Mouse (Mus musculus) testis, postnatal 10 days (tissue): ENCODE results near the gene Wrap53.

Source experiments
- DNase-seq: peaks from one replicate; pipeline ENCODE4 v3.0.0; 2021; ENCODE audit warnings: low spot score

Gene Wrap53

DNA sequence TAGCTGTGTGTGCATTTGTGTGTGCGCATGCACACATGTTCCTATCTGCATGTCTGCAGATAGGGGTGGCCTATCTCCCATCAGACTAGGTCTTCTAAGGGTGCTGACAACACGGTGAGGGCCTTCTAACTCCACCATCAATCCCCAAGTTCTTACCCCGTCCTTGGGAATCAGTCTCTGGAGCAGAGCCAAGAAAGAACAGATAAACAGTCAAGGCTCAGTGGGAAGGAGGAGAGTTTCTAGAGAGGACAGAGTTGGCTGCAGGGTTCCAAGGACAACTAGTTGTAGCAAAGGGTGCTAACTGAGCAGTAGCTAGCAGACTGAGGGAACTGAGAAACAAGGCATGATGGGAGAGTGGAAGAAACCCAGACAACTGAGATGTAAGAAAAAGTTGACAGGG is 21.7 kb upstream of the Wrap53 start:
- no peak for DNase-seq

DNA sequence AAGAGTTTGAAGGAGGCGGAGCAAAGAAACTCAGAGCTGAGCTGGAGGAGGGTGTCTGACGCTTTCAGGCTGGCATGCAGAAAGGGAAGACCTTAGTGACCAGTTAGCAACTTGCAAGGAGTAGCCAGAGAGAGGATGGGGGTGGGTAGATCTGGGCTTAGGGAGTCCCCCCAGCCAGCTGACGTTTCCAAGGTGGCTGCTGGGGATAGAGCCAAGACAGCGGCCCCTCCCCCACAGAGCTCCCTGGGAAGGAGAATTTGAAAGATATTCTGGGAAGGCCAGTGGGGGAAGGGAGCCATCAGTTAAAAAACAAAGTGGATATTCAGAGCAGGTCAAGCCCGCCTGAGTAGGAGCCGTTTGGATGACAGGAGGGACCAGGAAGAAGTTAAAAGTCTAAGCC is 20.0 kb upstream of the Wrap53 start:
- DNase-seq, result peak; percentile 93

DNA sequence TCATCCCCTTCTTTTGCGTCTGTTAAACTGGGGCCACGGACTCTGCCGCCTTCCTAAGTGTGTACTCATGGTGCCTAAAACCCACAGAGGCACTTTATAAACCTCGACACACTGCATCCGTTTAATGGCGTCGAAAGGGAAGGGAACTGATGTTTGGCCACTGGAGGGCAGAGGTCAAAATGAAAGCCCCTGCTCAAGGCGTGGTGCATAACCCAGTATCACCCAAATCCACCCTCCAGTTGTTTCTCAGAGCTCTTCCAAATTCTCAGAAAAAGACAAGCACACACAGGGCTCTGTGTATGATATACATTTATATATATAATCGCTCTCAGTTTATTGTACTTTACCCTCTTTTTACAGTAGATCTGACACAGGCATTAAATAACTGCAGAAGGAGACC is 19.4 kb upstream of the Wrap53 start:
- DNase-seq, result no peak

DNA sequence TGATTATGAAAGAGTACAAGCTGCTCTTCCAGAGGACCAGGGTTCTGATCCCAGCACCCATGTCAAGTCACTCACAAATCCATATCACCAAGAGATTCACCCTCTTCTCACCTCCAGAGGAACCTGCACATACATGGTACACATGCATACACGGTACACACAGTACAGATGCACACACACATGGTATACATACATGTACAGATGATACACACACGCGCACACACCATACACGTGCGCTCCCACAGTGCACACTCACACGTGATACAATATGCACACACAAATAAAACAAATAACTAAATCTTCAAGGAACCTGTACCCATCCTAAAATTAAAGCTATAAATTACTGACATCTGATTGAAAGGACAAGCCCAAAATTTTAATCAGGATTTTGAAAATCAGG is 14.8 kb upstream of the Wrap53 start:
- no peak for DNase-seq

DNA sequence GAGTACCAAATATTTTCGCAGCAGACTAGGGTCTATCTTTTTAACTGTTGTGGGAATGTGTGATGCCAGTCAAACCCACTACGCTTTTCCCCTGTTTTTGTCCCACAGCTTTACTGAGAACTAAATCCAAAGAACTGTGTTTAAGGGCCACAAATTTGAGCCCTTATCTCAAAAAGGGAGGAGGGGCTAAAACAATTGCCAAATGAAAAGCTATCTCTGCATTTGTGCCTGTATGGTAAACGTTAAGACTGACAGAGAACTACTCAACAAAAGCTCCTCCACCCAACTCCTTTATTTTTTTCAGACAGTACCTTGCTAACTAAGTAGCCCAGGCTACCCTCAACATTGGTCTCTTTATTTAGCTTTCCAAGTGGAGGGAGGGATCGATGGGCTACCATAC is 12.7 kb upstream of the Wrap53 start:
- no peak for DNase-seq

DNA sequence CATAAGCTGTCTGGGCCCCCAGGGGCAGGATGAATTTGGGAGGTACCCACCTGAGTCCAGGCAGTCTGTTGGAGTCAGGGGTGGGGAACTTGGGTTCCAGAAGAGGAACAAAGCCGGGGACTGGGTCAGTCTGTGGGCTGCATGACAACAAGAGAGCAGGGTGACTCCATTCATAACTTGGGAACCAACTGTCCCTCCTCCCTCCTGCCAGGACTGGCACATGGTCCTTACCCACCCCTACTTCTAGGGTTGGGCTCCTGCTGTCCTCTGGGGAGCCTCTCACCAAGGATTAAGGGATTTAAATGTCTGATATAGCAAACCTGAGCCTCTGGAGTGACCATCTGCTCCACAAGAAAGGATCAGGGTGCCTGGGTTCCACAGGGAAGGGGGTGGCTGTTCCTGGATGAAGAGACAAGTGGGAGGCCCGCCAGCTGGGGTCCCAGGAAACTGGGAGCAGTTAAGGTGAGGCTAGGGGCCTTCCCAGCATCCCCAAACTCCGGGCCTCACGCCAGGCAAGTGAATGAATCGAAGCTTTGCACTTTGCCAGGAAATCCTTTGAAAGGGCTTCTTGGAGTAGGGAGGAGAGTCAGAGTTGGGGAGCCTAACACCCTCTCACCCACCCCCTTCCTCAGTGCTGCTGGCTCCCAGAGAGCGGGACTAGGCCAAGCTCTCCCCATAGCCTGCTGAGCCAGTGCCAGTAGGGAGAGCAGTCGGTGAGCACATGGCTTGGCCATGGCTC is 12.0 kb upstream of the Wrap53 start:
- no peak for DNase-seq

DNA sequence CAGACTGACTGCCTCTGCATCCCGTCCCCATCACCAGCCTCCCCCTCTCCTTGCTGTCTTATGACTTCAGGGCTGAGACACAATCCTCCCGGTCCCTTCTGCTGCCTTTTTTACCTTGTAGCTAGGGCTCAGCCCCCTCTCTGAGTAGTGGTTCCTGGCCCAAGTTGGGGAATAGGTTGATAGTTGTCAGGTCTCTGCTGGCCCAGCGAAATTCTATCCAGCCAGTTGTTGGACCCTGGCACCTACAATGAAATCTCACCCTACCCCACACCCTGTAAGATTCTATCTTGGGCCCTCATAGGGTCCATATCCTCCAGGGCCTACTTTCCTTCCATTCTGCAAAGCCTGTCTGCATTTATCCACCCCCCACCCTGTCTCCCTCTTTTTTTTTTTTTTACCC is 11.4 kb upstream of the Wrap53 start:
- DNase-seq, result no peak

DNA sequence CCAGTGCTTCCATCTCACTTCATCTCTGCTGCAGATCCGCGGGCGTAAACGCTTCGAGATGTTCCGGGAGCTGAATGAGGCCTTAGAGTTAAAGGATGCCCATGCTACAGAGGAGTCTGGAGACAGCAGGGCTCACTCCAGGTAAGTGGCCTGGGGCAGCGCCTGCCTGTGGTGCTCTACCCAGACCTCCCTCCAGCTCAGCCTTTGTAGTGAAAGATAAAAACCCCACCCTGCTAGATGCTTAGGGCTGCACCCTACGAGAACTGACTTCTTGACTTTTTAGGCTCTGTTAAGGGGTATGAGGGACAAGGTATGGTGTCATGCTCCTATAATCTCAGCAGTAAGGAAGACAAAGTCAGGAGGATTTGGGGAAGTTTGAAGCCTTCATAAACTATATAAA is 10.6 kb upstream of the Wrap53 start:
- no peak for DNase-seq

DNA sequence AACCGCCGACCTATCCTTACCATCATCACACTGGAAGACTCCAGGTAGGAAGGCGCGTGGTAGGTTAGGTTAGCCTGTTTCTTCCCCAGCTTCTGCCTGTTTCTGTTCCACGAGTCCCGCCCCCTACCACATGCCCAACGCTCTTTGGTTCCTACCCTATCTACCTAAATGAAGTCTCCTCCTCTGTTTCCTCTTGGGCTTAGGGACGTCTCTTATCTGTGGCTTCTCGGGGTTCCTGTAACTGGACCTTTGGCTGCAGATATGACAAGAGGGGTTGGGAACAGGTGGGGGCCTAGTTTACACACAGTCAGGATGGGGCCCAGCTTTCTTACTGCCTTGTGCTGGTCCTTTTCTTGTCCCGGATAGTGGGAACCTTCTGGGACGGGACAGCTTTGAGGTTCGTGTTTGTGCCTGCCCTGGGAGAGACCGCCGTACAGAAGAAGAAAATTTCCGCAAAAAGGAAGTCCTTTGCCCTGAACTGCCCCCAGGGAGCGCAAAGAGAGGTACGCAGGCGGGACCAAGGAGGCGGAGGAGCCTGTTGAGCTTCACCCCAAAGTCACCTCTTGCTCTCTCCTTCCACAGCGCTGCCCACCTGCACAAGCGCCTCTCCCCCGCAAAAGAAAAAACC is 9.3 kb upstream of the Wrap53 start:
- DNase-seq, result no peak

DNA sequence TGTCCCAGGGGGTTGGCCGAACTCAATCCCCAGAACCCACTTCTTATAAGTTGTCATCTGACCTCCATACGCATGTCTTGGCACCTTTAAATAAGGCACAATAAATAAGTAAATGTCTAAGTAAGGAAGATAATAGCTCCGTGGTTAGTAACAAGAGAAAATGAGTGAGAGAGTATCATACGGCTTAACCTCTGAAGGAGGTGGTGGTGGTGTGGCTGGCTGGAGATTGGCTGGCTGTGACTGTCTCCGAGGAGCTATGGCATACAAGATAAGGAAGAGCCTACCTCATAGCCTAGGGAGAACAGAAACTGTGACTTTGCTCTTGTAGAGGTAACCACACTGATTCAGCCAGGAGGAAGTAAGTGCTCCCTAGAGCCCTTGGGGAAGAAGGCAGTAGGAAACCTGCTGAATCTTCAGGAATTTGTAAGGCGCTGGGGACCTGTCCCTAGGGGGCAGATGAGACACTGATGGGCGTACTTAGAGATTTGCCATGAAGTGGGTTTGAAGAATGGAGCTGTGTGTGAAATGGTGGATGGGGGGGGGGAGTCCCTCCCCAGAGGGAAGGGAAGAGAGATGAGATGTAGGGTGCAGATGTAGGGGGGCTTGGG is 5.8 kb upstream of the Wrap53 start:
- DNase-seq, result no peak

DNA sequence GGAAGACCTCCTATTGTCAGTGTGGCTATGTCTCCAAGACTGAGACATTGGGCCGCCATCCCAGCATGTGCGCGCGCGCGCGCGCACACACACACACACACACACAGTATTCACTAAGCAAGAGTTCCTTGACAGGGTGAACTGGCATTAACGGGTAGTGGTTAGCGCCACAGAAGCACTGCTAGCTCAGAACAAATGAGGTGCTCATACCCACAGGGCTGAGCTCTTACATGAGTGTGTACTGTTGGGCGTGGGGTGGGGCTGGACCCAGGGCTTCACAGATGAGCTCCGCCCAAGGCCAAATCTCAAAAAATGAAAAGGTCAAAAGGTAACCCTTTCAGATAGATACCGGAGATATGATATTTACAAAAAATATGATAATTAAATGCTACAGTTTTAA is 4.9 kb upstream of the Wrap53 start:
- DNase-seq, result no peak

DNA sequence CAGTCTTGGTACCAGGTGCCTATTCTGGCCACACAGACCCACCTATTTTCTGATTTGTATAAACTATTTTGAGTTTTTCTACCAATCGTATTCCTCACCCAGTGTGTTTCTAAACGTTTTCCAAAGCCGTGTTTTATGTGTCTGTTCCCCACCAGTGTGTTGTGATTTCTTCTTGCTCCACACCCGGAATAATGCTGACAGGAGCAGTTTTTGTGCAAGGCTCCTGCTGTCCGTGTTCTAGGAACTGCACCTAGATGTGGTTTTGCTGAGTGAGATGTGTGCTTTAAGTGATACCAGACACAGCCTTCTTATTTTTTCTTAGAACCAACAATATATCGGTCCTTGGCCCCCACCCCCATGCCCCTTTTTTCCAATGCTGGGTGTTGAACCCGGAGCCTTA is 4.0 kb upstream of the Wrap53 start:
- no peak for DNase-seq

DNA sequence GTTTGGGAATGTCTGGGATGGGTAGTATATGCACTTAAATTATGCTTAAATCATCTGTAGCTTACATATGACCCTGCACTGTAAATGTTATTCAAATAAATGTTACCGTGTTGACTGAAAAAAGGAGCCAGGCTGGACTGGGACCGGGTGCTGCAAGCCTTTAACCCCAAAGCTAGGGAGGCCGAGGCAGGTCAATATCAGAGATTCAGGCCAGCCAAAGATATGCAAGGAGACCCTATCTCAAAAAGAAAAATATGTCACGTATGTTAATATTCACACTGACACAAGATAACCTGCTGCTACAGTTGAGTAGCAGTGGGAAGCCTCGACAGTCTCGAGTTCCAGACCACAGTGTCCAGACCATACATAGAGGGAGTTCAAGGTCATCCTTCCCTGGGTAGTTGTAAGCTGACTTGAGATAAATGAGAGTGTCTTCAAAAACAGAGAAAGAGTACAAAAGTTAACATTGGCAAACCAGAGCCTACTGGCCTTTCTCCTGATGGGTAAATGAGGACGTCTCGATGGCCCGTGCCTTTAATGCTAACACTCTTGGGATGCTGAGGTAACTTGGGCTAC is 2.3 kb upstream of the Wrap53 start:
- no peak for DNase-seq

DNA sequence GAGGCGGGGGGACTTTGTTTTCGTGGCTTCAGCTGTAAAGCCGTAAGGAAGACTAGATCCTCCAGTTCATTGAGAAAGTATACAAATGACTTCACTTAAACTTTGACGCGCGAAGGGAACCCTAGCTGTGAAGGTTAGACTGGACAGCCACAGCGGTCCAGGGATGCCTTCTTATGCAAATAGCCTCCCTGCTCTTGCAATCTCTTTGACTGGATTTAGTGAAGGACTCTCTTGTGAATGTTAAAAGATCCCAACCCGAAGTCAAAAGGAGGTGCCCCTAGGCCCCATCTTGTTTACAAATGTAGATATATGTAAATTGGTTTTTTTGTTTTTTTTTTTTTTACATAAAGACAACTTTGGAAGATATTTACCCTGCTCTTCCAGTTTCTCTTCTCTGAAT is 1.8 kb upstream of the Wrap53 start:
- DNase-seq, result no peak

DNA sequence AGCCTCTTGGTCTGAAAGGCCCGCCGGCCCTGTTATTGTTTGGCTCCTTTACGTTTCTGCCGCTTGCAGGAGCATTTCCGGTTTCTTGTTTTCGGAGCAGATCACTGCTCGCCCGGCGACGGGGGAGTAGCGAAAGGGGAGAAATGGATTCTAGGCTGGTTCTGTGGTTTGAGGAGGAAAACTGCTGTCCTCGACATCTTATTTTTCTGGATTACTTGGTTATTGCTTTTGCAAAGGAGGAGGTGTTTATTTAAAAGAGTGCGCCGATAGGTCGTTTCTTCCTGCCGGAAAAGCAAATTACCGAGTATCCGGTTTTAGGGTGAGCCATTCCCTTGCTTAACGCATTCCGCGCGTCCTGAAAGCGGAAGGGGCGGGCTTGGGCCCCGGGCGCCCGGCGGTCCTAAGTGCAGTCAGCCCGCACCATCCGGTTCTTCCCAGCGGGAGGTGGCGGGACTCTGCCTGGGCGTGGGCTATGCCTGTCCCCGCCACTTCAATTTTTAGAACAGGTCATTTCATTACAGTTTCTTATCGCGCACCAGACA is 1.2 kb upstream of the Wrap53 start:
- peak; percentile 88 for DNase-seq

DNA sequence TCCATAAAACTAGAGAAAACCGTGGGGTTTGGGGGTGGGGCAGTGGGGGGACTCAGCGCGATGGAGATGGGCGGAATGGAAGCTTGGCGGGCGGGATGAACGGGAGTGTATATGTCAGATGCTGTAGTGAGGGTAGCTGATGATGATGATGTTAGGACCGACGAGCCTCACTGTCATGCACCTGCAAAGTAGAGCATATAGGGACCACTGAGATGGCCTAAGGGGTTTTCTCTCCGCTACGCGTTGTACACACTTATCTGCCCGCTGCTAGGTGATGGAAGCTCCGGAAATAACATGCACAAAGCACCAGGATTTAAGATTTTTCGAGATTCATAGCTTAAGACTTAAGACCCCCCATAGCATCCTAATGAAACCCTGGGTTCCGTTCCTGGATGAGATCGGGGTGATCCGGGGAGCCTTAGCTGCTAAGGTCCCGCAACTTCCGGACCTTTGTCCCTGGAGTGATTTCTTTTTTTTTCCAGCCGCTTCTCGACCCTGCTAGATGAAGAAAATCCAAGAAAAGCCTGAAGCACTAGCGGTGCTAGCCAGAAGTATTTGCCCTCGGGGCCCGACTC is 604 bp upstream of the Wrap53 start:
- DNase-seq, result no peak

DNA sequence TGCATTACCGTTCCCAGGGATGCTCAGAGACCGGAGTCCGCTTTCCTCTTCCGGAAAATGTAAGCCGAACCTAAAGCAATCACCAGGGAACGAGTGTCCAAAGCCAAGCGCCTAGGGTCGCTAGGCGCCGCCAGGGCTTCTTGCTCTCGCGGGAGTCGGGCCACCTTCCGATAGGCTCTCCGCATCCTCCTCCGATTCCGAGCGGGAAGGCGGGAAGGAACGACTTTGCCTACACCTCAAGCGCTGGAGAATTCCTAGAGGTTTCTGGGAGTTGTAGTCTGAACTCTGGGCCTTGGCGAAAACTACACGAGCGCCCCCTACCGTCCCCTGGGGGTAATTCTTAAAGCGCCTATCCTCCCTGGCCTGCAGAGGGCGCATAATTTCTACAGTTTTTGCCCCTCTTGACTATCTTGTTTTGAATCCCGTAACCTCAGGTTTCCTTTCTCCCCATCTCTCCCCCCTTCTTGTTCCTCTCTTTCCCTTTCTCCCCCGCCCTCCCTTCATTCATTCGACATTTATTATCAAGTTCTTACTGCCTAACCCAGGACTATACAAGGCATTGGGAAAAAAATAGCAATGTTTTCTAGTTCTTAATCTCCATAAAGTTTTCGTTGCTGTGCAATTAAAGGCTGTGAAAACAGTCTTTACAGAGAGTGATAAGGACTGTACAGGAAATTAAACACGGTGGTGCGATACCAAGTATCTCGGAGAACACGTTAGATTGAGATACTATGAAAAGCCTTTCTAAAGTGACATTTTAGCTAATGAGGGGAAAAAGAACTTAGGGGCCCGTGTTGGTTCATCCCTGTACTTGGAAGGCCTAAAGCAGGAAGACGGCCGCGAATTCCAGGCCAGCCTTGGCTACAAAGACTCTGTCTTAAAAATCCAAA is 682 bp downstream of the Wrap53 start:
- DNase-seq, result peak; percentile 97

DNA sequence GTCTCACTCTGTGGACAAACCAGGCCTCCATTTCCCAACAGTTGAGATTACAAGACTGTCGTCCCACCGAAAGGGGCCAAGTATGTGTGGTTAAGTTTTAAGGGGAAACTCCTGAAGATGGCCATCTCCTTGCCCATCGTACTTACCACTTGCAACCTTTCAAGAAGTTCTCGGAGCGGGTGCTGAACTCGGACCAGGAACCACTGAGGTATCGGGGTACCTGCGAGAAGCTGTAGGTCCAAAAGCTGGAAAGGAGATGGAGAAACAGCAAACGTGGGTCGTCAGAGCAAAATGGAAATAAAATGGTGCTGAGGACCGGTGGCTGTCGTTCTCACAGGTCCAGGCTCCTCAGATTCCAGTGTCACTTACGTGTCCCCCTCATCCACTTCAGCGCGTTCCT is 1.8 kb downstream of the Wrap53 start:
- no peak for DNase-seq

DNA sequence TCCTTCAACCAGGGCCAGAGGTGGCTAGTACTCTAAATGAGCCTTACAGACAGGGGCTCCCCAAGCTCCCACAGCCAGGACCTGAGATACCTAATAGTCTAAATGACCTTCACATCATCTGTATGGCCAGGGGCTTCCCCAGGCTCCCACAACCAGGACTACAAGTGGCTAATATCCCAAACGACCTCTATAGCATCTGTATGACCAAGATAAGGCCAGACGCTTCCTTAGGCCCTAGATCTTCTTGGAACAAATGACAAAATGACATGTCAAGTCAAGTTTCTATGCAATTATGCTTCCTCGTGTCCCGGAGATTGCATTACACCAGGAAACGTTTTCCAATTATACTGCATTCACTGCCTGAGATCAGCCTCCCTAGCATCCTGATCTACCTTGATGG is 3.7 kb downstream of the Wrap53 start:
- DNase-seq, result no peak

DNA sequence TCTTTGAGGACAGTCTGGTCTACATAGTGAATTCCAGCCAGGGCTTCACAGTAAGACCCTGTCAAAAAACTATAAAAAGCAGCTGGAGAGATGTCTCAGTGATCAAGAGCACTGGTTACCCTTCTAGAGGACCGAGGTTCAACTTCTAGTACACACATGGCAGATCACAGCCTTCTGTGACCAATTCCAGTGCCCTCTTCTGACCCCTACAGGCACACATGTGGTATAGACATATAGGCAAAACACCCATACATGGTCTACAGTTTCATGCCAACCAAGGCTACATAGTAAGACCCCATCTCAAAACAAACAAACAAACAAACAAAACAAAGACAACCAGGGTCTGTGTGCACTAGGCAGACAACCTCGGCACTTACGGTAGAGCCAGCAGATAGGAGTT is 4.8 kb downstream of the Wrap53 start:
- no peak for DNase-seq

DNA sequence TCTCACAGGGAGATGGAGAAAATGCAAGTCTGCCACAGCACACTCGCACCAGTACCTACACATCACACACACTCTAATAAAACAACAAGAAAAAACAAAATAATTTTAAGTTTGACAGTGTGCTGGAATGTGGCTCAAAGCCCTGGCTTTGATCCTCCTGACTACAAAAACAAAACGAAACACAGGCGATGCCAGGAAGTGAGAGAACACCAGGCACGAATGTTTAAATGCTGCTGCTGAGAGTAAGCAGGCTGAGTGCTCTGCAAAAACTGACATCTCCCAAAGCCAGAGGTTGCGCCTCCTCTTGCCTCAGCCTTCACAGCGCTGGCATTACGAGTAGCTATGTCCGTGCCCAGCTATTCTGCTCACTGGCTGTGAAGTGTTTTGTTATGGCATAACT is 14.9 kb downstream of the Wrap53 start:
- DNase-seq, result no peak

DNA sequence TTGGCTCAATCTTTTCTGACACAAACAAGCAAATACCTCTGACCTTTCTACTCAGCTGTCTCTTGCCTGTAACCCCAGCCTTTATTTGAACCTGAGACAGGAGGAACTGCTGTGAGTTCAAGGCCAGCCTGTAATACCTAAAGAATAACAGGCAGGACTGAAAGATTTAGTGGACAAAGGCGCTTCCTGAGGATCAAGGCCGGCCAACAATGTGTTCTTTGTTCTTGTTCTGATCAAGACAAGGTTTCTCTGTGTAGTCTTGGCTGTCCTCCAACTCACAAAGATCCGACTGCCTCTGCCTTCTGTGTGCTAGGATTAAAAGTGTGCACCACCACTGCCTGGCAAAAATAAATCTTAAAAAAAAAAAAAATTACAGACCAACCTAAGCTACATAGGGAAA is 15.7 kb downstream of the Wrap53 start:
- no peak for DNase-seq
